Mouse (Mus musculus) C2C12 (cell line): ENCODE results near the gene Msi2. TPM values are rescaled to one million over a fixed set of nuclear protein-coding genes. Genes with fewer than 3 reads are reported as not detected.

Source experiments
- H3K27me3 ChIP-seq: one replicate; pipeline ENCODE4 v1.6.1; 2011; ENCODE audit not compliant: control insufficient read depth, insufficient read depth, insufficient read length
- H3K36me3 ChIP-seq: one replicate; pipeline ENCODE4 v1.6.1; 2011; ENCODE audit not compliant: control insufficient read depth, insufficient read depth
- H3K4me3 ChIP-seq: one replicate; pipeline ENCODE4 v1.5.1; 2011; ENCODE audit warnings: mild to moderate bottlenecking, control low read depth; ENCODE audit not compliant: poor library complexity, insufficient read depth, severe bottlenecking
- H3K79me2 ChIP-seq: one replicate; pipeline ENCODE4 v1.6.1; 2011; ENCODE audit not compliant: control insufficient read depth, insufficient read depth
- H3K79me3 ChIP-seq: one replicate; pipeline ENCODE4 v1.6.1; 2011; ENCODE audit warnings: low read depth, control low read depth
- H3ac ChIP-seq: one replicate; pipeline ENCODE3; 2011; ENCODE audit warnings: low read depth; ENCODE audit not compliant: control insufficient read depth, insufficient read length
- CEBPB ChIP-seq: IDR thresholded peaks from one replicate; pipeline ENCODE4 v1.6.1; 2011; ENCODE audit warnings: low read depth, mild to moderate bottlenecking, control low read depth, moderate library complexity
- CTCF ChIP-seq: IDR thresholded peaks from one replicate; pipeline ENCODE4 v1.5.1; 2011; ENCODE audit not compliant: control insufficient read depth, insufficient read depth, insufficient read length
- FOSL1 ChIP-seq: IDR thresholded peaks from one replicate; pipeline ENCODE4 v1.8.0; 2011; ENCODE audit warnings: mild to moderate bottlenecking, low read length; ENCODE audit not compliant: poor library complexity, insufficient read depth, severe bottlenecking
- MAX ChIP-seq: IDR thresholded peaks from one replicate; pipeline ENCODE4 v1.6.1; 2011; ENCODE audit warnings: mild to moderate bottlenecking, control low read depth
- MYOD1 ChIP-seq: IDR thresholded peaks from one replicate; pipeline ENCODE4 v1.6.1; 2011; ENCODE audit warnings: low read depth; ENCODE audit not compliant: control insufficient read depth, insufficient read length
- MYOG ChIP-seq: IDR thresholded peaks from one replicate; pipeline ENCODE4 v1.6.1; 2011; ENCODE audit not compliant: control insufficient read depth, insufficient read length; ENCODE audit errors: extremely low read depth
- USF1 ChIP-seq: IDR thresholded peaks from one replicate; pipeline ENCODE4 v1.6.1; 2011; ENCODE audit warnings: low read depth, mild to moderate bottlenecking, control low read depth, moderate library complexity
- polyA plus RNA-seq: library from polyadenylated mRNA; unstranded; fragments of >200 nt; fragmentation: generic; extraction: Trizol; gene quantifications from one replicate; pipeline ENCODE4 v1.2.1, GENCODE M21; 2012; ENCODE audit warnings: missing spikeins

Msi2 gene
- polyA plus RNA-seq, 1 experiment, result 8.4 TPM

DNA sequence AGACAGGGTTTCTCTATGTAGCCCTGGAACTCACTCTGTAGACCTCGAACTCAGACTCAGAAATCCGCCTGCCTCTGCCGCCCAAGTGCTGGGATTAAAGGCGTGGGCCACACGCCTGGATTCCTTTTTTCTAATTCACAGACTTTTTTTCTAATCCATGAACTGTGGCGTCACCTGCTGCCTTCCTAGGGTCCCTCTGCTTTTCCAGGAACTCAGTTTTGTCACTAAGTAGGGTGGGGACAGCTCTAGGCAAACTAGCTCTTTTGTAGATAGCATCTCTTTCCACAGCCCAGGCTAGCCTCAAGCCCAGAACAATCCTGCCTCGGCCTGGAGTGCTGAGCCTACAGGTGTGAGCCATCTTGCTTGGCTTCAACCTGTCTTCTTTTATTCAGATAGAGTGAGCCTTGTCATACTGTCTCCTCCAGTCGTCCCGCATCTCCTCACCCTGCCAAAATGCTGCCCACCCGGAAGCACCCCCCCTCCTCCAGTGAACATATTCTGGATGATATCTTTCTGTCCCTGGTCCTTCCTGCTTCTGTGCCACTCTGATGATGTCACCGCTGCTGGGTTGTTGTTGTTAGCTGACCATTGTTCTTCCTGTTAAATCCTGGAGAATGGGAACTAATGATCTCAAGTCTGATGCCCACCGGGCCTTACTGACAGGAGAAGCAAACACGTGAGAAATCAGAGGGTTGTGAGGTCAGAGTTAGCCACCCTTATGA is 21.4 kb upstream of the Msi2 start:
- no peaks in the 10 kb centered on the region for H3K79me2 ChIP-seq
- no peak overlapping the region for H3K4me3 ChIP-seq
- H3ac ChIP-seq, result no peak overlapping the region
- no peak for TF ChIP-seq MYOG
- TF ChIP-seq USF1, result no peak
- no peak for TF ChIP-seq CEBPB
- no peak for TF ChIP-seq MYOD1
- H3K36me3 ChIP-seq, result no peaks in the 10 kb centered on the region
- no peaks in the 10 kb centered on the region for H3K79me3 ChIP-seq
- no peaks in the 10 kb centered on the region for H3K27me3 ChIP-seq

DNA sequence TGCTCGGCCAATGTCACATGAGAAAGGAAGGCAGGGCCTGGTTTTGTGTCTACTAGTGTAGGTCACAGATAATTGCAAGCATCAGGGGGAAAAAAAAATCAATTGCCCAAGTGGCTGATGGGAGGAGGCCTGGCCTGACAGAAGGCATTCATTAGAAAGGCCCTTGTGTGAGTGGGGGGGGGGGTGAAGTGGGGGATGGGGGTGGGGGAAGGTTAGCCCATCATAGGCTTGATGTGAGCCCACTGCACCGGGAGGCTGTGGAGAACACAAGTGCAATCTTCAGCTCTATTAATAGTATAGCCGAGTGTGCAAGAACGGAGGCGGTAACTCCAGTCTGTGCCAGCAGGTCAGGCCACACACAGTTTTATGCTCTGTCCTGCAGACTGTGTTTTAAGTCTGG is 11.1 kb upstream of the Msi2 start:
- H3K4me3 ChIP-seq, result no peak overlapping the region
- H3K27me3 ChIP-seq, result no peaks in the 10 kb centered on the region
- H3ac ChIP-seq, result no peak overlapping the region
- no peaks in the 10 kb centered on the region for H3K79me3 ChIP-seq
- H3K79me2 ChIP-seq, result no peaks in the 10 kb centered on the region
- TF ChIP-seq MYOG (no peak), CTCF (no peak), FOSL1 (no peak), MAX (no peak), CEBPB (no peak), MYOD1 (no peak), USF1 (no peak)
- H3K36me3 ChIP-seq, result peaks cover 3% of the 10 kb centered on the region

DNA sequence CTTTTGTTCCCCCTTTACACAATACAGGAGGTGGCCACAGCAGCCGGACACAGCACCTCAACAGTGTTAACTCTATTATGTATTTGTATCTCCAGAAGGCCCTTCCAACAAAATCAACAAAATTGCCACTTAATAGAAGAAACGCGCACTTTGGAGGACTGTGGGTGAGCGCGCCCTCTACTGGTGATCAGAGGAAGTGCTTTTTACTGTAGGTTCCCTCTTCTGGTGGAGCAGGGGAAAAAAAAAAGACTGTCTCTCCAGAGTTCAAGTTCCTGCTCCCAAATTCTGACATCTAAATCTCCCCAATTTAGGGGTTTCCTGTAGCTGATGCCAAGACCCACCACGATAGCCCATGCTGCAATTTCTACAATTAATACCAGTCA is 10.2 kb upstream of the Msi2 start:
- no peaks in the 10 kb centered on the region for H3K79me3 ChIP-seq
- H3ac ChIP-seq, result no peak overlapping the region
- H3K4me3 ChIP-seq, result no peak overlapping the region
- TF ChIP-seq CTCF, result peak; percentile 39
- no peak for TF ChIP-seq FOSL1
- peaks cover 3% of the 10 kb centered on the region for H3K36me3 ChIP-seq
- no peaks in the 10 kb centered on the region for H3K27me3 ChIP-seq
- no peaks in the 10 kb centered on the region for H3K79me2 ChIP-seq

DNA sequence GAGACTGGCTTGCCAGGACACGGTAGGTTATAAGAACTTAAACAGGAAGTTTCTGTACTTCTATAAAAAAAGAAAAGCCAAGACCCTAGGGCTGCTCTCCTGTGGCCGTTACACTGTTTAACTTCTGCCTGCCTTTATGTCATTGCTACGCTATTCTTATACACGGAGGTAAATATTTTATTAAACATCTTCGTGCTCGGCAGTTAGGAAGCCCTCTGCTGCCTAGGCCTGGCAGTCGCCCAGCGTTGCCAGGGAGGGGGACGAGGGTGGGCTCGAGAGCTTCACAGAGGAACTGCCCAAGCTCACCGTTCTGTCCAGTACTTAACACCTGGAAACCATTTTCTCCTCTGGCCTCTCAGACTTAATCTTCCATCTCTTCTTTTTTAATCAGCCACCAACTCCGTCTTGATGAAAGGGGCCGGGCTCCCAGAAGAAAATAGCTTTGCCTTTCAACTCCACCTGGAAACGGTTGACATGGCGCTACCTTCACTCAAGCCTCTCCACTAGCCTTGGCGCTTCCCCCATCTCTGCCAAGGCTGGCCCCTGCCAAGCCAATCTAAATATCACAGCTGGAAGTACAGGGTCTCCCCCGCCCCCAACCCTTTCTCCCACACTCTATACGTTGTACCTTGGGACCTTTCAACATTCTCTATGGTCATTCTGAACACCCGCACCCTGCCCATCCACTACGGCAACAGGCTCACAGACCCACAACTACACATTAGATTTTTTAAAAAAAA is 9.6 kb upstream of the Msi2 start:
- Histone ChIP-seq H3K27me3 (no peaks in the 10 kb centered on the region), H3ac (no peak overlapping the region), H3K79me3 (no peaks in the 10 kb centered on the region), H3K79me2 (no peaks in the 10 kb centered on the region), H3K4me3 (no peak overlapping the region), H3K36me3 (peaks cover 3% of the 10 kb centered on the region)
- TF ChIP-seq MYOD1, result no peak
- TF ChIP-seq MYOG, result no peak
- TF ChIP-seq USF1, result no peak
- TF ChIP-seq CEBPB, result no peak
- no peak for TF ChIP-seq MAX
- no peak for TF ChIP-seq CTCF
- no peak for TF ChIP-seq FOSL1

DNA sequence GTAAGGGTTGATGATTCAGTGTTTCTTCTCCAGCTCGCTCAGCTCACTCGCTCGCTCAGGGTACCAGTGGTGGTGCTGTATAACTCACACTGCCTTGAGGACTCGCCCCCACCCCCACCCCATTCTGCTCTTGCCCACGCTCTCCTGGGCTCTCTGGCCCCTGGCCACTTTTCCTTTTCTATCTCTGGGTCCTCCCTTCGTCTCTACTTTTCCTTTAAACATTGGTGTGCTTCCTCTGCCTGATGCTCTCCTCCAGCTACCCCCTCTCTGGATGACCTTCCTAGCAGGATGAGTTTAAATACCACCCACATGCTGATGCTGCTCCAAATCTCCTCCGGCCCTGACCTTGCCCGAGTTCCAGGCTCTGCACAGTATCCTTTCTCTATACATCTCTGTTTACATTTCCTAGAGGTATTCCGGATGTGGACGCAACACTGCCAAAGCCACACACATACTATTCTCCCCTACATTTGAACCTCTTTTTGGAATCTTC is 2.9 kb upstream of the Msi2 start:
- no peak for TF ChIP-seq MYOD1
- TF ChIP-seq USF1, result no peak
- TF ChIP-seq MAX, result no peak
- TF ChIP-seq FOSL1, result no peak
- no peak for TF ChIP-seq CEBPB
- TF ChIP-seq MYOG, result no peak
- no peak overlapping the region for H3ac ChIP-seq
- peaks cover 15% of the 10 kb centered on the region for H3K79me2 ChIP-seq
- H3K27me3 ChIP-seq, result no peaks in the 10 kb centered on the region
- peaks cover 3% of the 10 kb centered on the region for H3K36me3 ChIP-seq
- no peak overlapping the region for H3K4me3 ChIP-seq
- peaks cover 6% of the 10 kb centered on the region for H3K79me3 ChIP-seq
